Mouse (Mus musculus): ENCODE measurements around the gene Plcl1.

Gene Plcl1

GRCm38 (mm10) chr1:55705173-55705572 lies 299.5 kb downstream of the Plcl1 start:
- DNase-seq (ENCODE audit: low read depth), result no peak

GRCm38 (mm10) chr1:55705756-55706155 lies 300.0 kb downstream of the Plcl1 start:
- no peak for DNase-seq (ENCODE audit: low read depth)

- no peak for DNase-seq (ENCODE audit: low read depth)
Observed at GRCm38 (mm10) chr1:55706933-55707332, 301.2 kb downstream of the Plcl1 start.

DNA sequence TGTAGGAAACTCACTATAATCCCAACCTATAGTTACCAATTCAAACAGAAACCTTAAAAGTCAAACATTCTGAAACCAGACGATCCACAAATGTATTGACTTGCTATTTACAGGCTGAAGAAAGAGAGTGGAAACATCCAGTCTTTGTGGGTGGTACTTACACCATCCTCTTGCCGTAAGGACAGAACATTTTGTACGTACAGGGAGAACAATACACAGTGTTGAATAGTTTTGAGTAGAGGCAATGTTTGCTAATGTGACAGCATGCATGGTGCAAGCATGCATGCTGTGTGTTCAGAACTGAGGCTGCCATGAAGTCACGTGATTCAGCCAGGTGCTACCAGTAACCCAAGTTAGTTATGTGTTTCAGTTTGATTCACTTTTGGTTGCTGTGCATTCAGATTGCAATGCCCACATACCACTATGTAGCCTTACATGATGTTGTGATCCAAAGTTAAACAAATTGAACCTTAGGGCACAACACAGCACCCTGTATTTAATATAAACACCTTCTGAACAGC lies 311.6 kb downstream of the Plcl1 start:
- no peak for DNase-seq (ENCODE audit: low read depth)

GRCm38 (mm10) chr1:55725428-55725827 lies 319.7 kb downstream of the Plcl1 start:
- no peak for DNase-seq (ENCODE audit: low read depth)

- no peak for DNase-seq (ENCODE audit: low read depth)
Observed at GRCm38 (mm10) chr1:55729332-55729731, 323.6 kb downstream of the Plcl1 start.

- no peak for DNase-seq (ENCODE audit: low read depth)
Observed at GRCm38 (mm10) chr1:55732951-55733350, 327.2 kb downstream of the Plcl1 start.

DNA sequence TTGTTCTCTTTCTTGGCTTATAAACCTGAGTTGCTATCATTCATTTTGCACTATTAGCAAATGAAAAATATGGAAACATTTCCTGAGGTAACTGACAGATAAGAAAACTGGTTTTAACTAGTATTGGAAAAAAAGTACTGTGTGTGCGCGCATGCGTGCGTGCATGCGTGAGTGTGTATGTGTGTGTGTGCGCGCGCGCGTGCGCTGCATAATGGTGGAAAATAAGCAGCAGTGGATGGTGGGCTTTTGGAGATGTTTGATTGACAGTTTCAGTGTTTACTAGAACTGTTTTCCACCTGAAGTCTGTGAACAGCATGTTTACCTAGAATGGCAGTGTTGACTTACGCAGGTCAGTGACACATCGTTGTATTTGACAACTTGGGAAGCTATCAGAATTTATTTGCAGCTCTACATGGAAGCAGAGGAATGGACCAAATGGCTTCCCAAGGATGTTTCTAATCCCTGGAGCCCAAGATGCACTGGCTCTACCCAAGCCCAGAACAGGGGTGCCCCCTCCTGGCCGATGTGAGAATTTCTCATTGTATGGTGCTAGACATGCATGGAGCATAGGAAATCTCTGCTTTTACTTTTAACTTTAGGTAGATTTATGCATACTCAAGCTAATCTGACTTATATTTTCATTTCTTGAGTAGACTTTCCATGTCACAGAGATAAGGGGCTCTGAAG lies 330.5 kb downstream of the Plcl1 start:
- DNase-seq (ENCODE audit: low read depth), result peak; percentile 44

GRCm38 (mm10) chr1:55736762-55737288 lies 331.1 kb downstream of the Plcl1 start:
- DNase-seq (ENCODE audit: low read depth), result no peak

DNA sequence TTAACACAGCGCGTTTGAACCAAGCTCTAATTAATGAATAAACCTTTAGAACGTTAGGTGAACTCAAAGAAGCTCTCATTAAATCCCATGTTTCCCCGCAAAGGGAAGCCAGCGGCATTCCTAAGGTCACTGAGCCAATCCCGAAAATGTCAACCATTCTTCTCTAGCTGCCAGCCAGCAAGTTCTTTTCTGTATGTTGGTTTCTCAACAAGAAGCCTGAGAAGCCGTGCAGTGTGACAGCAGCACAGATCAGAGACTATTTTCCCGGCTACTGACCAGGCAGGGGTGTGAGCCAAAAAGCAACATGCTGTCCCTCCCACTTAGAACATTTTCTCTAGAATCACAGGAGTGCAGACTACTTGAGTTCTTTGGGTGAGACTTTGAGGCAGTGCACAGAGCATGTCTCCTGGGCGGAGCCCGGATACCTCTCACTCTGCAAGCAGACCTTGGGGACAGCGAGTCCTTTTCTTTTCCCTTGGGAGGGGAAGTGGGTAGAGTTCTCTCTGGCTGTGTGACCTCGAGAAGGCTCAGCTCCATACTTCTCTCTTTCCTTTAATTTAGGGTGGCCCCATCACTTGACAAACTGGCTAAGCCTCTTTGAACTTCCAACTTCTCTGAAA lies 333.1 kb downstream of the Plcl1 start:
- peak; percentile 9 for DNase-seq (ENCODE audit: low read depth)

DNA sequence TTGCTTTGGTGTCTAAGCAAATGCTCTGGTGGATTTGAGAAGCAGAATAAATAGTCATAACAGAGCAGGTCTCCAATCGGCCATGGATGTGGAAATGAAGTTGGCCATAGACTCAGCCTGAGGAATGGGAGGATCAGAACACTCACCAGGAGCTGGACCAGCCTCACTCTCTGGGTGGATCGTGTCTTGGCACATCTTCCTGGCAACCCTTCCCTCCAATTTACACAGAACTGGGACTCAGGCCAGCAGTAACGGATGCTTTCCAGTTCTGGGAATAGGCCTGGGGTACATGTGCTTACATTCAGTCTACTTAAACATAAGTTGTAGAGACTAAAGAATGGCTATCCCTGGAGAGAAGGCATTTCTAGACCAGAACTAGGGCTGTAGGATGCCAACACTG lies 336.2 kb downstream of the Plcl1 start:
- DNase-seq (ENCODE audit: low read depth), result no peak

DNA sequence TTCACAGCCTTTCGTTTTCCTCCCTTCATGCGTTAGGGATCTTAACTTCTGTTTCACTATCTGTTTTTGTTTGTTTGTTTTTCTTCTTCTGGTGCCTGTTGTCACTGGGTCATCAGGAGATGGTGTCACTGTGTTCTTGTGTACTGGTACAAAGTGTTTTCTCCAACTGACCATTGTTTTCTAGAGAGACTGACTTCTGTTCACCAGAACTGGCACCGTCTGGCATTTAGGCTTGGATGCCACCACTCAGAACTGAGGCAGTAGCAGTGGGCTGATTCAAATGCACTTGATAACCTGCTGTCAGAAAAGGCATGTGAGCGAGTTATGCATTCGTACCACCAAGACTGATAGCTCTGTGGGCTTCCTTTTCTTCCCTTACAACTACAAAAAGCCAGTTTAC lies 342.8 kb downstream of the Plcl1 start:
- DNase-seq (ENCODE audit: low read depth), result no peak

DNA sequence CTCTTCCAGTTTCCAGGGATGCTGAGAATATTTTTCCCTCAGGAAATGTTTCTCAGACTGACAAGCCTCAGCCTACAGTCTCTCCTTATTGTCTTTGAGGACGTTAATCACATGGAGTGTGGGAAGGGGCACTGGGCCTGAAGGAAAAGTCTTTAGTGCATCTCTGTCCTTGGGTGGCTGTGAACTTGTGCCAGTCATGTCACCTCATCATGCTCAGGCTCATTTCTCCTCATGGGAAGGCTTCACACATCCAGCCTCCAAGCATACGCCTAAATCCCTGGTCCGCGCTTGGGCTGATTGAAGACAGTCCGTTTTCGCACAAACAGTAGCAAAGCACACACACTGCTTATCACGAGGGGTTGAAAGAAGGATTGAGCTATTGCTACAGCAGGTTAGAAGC lies 344.0 kb downstream of the Plcl1 start:
- no peak for DNase-seq (ENCODE audit: low read depth)

DNA sequence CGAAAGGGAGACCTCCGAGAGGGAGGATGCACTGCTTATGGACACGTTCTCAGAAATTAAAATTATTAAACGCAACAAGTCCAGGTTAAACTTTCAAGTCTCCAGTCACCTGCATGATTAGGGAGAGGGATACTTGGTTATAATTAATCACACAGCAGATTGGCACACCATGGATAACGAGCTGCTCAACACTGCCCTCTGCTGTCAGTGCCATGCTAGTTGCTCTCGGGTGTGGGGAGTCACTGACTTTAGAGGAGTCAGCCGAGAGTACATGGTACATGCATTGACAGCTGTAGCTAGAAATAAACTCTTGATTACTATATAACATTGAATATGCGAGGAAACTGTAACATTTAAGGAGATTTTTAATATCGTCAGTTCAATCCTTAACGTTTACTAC lies 350.0 kb downstream of the Plcl1 start:
- DNase-seq (ENCODE audit: low read depth), result peak; percentile 31

DNA sequence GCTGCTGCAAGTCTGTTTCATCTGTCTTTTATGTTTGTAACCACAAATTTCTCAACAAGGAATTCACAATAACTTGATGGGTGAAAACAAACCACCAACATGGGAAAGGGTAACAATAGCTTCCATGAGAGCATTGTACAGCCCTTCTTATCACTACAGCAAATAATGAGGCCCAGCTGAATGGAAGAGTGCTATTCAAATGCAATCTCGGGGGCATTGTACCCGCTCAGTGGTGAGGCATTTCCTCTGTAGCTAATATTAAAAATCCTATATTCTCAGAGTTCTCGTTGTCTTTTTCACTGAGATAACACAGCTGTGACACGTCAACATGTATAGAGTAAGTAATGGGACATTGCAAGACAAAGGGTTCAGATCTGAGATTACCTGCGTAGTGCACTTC lies 356.6 kb downstream of the Plcl1 start:
- no peak for DNase-seq (ENCODE audit: low read depth)

DNA sequence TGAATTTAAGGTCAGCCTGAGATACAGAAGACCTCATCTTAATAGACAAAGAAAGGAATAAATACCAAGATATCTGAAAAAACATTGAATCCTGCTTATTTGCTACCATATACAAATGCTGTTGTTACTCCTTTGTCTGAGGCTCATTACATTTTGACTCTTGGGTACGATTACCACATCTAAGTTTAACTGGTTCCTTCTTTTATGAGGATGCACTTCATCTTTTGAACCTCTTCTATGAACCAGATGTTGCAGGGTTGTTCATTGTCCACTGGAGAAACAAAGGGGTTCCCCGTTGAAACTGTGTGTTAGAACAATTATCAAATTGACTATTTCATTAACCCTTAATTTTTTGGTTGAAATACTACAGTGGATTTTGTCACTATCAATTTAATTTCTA lies 357.4 kb downstream of the Plcl1 start:
- DNase-seq (ENCODE audit: low read depth), result no peak

- no peak for DNase-seq (ENCODE audit: low read depth)
Observed at GRCm38 (mm10) chr1:55766743-55767142, 361.0 kb downstream of the Plcl1 start.

DNA sequence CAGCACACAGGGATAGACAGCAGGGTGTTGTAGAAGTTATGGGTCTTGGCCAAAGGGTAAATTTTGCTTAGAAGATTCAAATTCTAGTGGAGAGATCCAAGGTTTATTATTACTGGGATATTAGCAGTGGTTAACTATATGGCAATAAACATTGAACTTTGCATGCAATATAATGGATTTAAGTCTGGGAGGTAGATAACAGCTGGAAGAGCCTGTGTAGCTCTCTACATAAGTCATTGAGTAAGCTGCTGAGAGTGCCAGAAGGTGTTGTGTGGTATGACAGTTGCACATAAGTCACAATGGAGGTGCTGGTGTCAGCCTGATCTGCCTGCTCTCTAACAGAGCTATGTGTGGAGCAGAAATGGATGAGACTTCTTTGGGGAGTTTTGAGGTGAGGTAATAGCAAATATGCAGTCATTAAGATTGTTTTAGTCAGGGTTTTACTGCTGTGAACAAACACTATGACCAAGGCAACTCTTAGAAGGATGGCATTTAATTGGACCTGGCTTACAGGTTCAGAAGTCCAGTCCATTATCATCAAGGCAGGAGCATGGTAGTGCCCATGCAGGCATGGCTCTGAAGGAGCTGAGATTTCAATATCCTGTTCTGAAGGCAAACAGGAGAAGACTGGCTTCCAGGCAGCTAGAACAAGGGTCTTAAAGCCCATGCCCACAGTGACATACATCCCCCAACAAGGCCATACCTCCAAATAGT lies 364.5 kb downstream of the Plcl1 start:
- DNase-seq (ENCODE audit: low read depth), result no peak

- DNase-seq (ENCODE audit: low read depth), result no peak
Observed at GRCm38 (mm10) chr1:55792817-55793216, 387.1 kb downstream of the Plcl1 start.

Data from c-Kit-positive CD71-negative TER-119-negative erythroid progenitor cells, embryonic 14.5 days (primary cell).